Mouse (Mus musculus) neural tube, embryonic 14.5 days (tissue): ENCODE data around the gene Sash1. TPM values are rescaled to one million over a fixed set of nuclear protein-coding genes. Genes with fewer than 3 reads are reported as not detected.

ENCODE experiments used
- ATAC-seq: fragments of 200-750 bp; cut with Nextera tagmentation; 2 replicates; pipeline ENCODE4 v1.8.0; 2017; ENCODE audit warnings: low read depth, mild to moderate bottlenecking, moderate TSS enrichment, moderate library complexity
- H3K27ac ChIP-seq: fragments of 300-500 bp; sonication (generic); 2 replicates; pipeline ENCODE4 v1.5.1; 2014; ENCODE audit warnings: low read depth, mild to moderate bottlenecking, control low read depth, low read length, moderate library complexity, mixed read lengths
- H3K27me3 ChIP-seq: fragments of 300-500 bp; sonication (generic); 2 replicates; pipeline ENCODE4 v1.6.1; 2014; ENCODE audit warnings: low read length; ENCODE audit not compliant: control insufficient read depth, insufficient read depth
- H3K36me3 ChIP-seq: fragments of 300-500 bp; sonication (generic); 2 replicates; pipeline ENCODE4 v1.6.1; 2014; ENCODE audit warnings: low read length, mixed read lengths; ENCODE audit not compliant: control insufficient read depth, insufficient read depth
- H3K4me1 ChIP-seq: fragments of 300-500 bp; sonication (generic); 2 replicates; pipeline ENCODE4 v1.6.1; 2014; ENCODE audit warnings: low read length; ENCODE audit not compliant: control insufficient read depth, insufficient read depth
- H3K4me2 ChIP-seq: fragments of 300-500 bp; sonication (generic); 2 replicates; pipeline ENCODE4 v1.6.1; 2014; ENCODE audit warnings: mild to moderate bottlenecking, low read depth, low read length, control low read depth
- H3K4me3 ChIP-seq: fragments of 300-500 bp; sonication (generic); 2 replicates; pipeline ENCODE4 v1.5.1; 2014; ENCODE audit warnings: low read depth, low read length, control low read depth, mixed read lengths
- H3K9ac ChIP-seq: fragments of 300-500 bp; sonication (generic); replicated peaks from 2 replicates; pipeline ENCODE4 v1.6.1; 2014; ENCODE audit warnings: low read depth, mild to moderate bottlenecking, control low read depth, low read length, mixed read lengths
- H3K9me3 ChIP-seq: fragments of 300-500 bp; sonication (generic); 2 replicates; pipeline ENCODE4 v1.6.1; 2016; ENCODE audit warnings: low read length; ENCODE audit not compliant: control insufficient read depth
- WGBS: fragments of 180-500 bp; shearing (Covaris S2); extraction: QIAGEN DNeasy Blood & Tissue Kit; methylation state at CpG from one replicate; pipeline ENCODE4 v1.1.7; 2014; 5-methylcytosine and 5-hydroxymethylcytosine counted together
- polyA plus RNA-seq: library from polyadenylated mRNA; unstranded; fragments of >200 nt; fragmentation: Nextera tagmentation; extraction: Ambion mirVana; gene quantifications from 2 replicates; pipeline ENCODE4 v1.2.1, GENCODE M21; 2014

The Sash1 gene
- polyA plus RNA-seq, 1 experiment from 2014 or later = 5.1 TPM

- H3K4me1 ChIP-seq = peaks cover 4% of the 10 kb centered on the region; the same call in 1 of the 2 replicates
- H3K4me2 ChIP-seq = no peak overlapping the region
- no peaks in the 10 kb centered on the region for H3K27me3 ChIP-seq
- H3K27ac ChIP-seq = 0 out of 2 replicates have a peak overlapping the region, but pooled peaks have one; percentile 35
- H3K9me3 ChIP-seq = no peaks in the 10 kb centered on the region
- peak; percentile 73; the same call in 1 of the 2 replicates for ATAC-seq
- 40% methylated on average over 16 of the region's 16 CpGs for WGBS
- no peaks in the 10 kb centered on the region for H3K36me3 ChIP-seq
- no peak overlapping the region for H3K4me3 ChIP-seq
- H3K9ac ChIP-seq = no peak overlapping the region
Observed at GRCm38 (mm10) chr10:8910237-8910990, 24.5 kb upstream of the Sash1 start.

- no peaks in the 10 kb centered on the region for H3K9me3 ChIP-seq
- no peak overlapping the region for H3K4me3 ChIP-seq
- H3K36me3 ChIP-seq = no peaks in the 10 kb centered on the region
- H3K27me3 ChIP-seq = no peaks in the 10 kb centered on the region
- H3K4me2 ChIP-seq = no peak overlapping the region
- no peak for ATAC-seq
- 89% methylated on average over 6 of the region's 6 CpGs for WGBS
- no peaks in the 10 kb centered on the region for H3K4me1 ChIP-seq
- H3K27ac ChIP-seq = no peak overlapping the region
- H3K9ac ChIP-seq = no peak overlapping the region
Observed at GRCm38 (mm10) chr10:8903086-8903485, 17.2 kb upstream of the Sash1 start.

DNA sequence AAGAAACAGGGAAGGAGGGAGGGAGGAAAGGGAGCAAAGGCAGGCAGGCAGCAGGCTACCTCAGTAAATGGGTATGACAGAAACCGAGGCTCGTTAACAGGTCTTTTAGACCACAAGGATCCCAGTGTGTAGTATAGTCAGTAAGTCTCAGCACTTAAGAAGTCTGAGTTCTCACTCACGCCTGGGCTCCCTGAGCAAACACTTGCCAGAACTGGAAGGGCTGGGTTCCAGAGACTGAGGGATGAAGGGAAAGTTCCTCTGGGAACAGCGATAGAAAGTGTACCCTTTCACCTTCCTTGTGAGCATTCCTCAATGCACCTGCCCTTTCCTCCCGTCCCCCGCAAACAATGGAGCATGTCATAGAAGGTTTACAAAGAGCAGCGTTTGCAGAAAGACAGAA, 16.5 kb upstream of the Sash1 start:
- Histone ChIP-seq H3K27me3 (no peaks in the 10 kb centered on the region), H3K9me3 (no peaks in the 10 kb centered on the region), H3K4me3 (no peak overlapping the region), H3K4me1 (no peaks in the 10 kb centered on the region), H3K27ac (no peak overlapping the region), H3K36me3 (no peaks in the 10 kb centered on the region), H3K4me2 (no peak overlapping the region), H3K9ac (no peak overlapping the region)
- WGBS = 89% methylated on average over 7 of the region's 7 CpGs
- ATAC-seq = no peak

GRCm38 (mm10) chr10:8898831-8899511, 13.1 kb upstream of the Sash1 start:
- Histone ChIP-seq H3K27ac (no peak overlapping the region), H3K4me2 (no peak overlapping the region), H3K9me3 (no peaks in the 10 kb centered on the region), H3K27me3 (no peaks in the 10 kb centered on the region), H3K9ac (no peak overlapping the region), H3K4me1 (no peaks in the 10 kb centered on the region), H3K4me3 (no peak overlapping the region), H3K36me3 (no peaks in the 10 kb centered on the region)
- no peak for ATAC-seq
- WGBS = 82% methylated on average over 8 of the region's 8 CpGs

DNA sequence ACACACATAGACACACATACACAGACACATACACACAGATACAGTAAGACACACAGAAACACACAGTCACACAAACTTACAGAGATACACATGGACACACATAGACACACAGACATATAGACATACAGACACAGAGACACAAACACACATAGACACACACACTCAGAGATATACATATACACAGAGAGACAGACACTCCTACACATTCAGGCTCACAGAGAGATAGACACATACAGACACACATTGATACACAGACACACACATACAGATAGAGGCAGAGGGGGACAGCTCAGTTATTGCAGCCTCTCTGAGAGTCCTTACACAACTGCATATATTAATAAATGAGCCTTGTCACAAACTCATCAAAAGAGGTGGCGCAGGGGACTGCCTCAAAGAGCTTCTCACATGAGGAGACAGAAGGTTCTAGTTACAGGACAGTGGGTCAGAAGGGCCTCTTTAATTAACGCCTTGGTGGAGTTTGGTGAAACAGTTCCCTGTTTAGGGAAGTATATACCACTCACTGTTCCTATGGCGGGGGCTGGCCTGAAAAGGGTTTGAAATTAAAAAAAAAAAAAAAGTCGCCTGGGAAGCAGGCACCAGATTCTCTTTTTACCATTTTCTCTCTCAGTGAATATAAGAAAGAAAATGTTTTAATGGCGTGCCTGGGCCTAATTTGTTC, 12.4 kb upstream of the Sash1 start:
- no peak for ATAC-seq
- Histone ChIP-seq H3K27me3 (no peaks in the 10 kb centered on the region), H3K27ac (no peak overlapping the region), H3K4me3 (no peak overlapping the region), H3K36me3 (no peaks in the 10 kb centered on the region), H3K9me3 (no peaks in the 10 kb centered on the region), H3K4me1 (no peaks in the 10 kb centered on the region), H3K9ac (no peak overlapping the region), H3K4me2 (no peak overlapping the region)
- 65% methylated on average over 5 of the region's 5 CpGs for WGBS

GRCm38 (mm10) chr10:8894965-8895515, 9.2 kb upstream of the Sash1 start:
- 91% methylated on average over 6 of the region's 6 CpGs for WGBS
- no peak; the same call in 1 of the 2 replicates for ATAC-seq

DNA sequence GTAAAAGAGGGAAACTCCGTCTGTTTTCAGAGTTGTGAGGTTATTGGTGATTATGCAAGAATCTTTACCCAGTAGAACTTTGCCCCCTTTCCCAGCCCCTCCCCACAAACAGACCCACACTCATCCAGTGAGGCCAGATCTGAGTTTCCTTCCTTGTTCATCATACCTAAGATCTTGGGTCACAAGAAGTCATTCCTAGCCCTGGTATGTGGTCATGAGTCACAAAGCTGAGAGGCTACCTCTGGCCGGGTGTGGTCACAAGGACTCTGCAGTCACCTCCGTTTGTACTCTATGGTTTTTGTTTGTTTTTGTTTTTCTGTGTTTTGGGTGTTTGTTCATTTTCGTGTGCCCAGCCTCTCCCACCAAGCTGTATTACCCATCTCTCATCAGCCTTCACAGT, 4.6 kb upstream of the Sash1 start:
- H3K36me3 ChIP-seq = no peaks in the 10 kb centered on the region
- no peak overlapping the region for H3K4me3 ChIP-seq
- H3K9ac ChIP-seq = no peak overlapping the region
- H3K4me2 ChIP-seq = no peak overlapping the region
- H3K27ac ChIP-seq = no peak overlapping the region
- no peak for ATAC-seq
- 89% methylated on average over 4 of the region's 4 CpGs for WGBS
- H3K27me3 ChIP-seq = no peaks in the 10 kb centered on the region; the same call in 1 of the 2 replicates
- no peaks in the 10 kb centered on the region for H3K9me3 ChIP-seq
- no peaks in the 10 kb centered on the region for H3K4me1 ChIP-seq

More at GRCm38 (mm10) chr10:8894965-8895515, 9.2 kb upstream of the Sash1 start:
- no peak overlapping the region for H3K4me2 ChIP-seq
- H3K9ac ChIP-seq = no peak overlapping the region
- H3K36me3 ChIP-seq = no peaks in the 10 kb centered on the region
- no peak overlapping the region for H3K4me3 ChIP-seq
- no peak overlapping the region for H3K27ac ChIP-seq
- H3K27me3 ChIP-seq = no peaks in the 10 kb centered on the region
- no peaks in the 10 kb centered on the region for H3K9me3 ChIP-seq
- H3K4me1 ChIP-seq = no peaks in the 10 kb centered on the region

DNA sequence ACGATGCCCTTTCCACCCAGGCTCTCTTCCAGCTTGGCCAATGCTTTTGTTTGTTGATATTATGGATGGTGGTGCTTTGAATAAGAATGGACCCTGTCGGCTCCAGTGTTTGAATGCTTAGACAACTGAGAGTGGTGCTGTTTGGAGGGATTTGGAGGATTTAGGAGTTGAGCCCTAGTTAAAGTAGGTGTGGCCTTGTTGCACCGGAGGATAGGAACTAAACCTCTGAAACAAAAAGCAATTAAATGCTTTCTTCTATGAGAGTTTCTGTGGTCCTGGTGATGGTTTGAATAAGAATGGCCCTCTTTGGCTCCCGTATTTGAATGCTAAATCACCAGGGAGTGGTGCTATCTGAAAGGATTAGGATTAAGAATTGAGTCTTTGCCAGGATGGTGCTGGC, 3.5 kb upstream of the Sash1 start:
- H3K4me2 ChIP-seq = no peak overlapping the region
- ATAC-seq = no peak

More for the DNA sequence above, 3.5 kb upstream of the Sash1 start:
- H3K27me3 ChIP-seq = no peaks in the 10 kb centered on the region; the same call in 1 of the 2 replicates
- no peak overlapping the region for H3K27ac ChIP-seq
- 30% methylated on average over 4 of the region's 4 CpGs for WGBS
- no peaks in the 10 kb centered on the region for H3K4me1 ChIP-seq
- H3K36me3 ChIP-seq = no peaks in the 10 kb centered on the region
- no peak overlapping the region for H3K4me3 ChIP-seq
- H3K9ac ChIP-seq = no peak overlapping the region
- no peaks in the 10 kb centered on the region for H3K9me3 ChIP-seq
